Mouse (Mus musculus) embryonic facial prominence, embryonic 11.5 days (tissue): ENCODE results near the gene Olfr764-ps1. TPM values are rescaled to one million over a fixed set of nuclear protein-coding genes. Genes with fewer than 3 reads are reported as not detected.
"Not testable (repeated sequence)": the region's sequence is repeated elsewhere in the genome, so short reads cannot be mapped to it uniquely, and the experiment has no call there.

Source experiments
- ATAC-seq: fragments of 200-750 bp; cut with Nextera tagmentation; replicated peaks from 2 replicates; pipeline ENCODE4 v1.8.0; 2017; ENCODE audit warnings: low read depth; ENCODE audit not compliant: insufficient number of reproducible peaks, low FRiP score, low TSS enrichment
- DNase-seq: peaks from one replicate; pipeline ENCODE4 v3.0.0-alpha.2; 2015; ENCODE audit warnings: low spot score
- H3K27ac ChIP-seq: fragments of 300-500 bp; sonication (generic); replicated peaks from 2 replicates; pipeline ENCODE4 v1.5.1; 2014; ENCODE audit warnings: mild to moderate bottlenecking, low read depth, low read length, control low read depth
- H3K27me3 ChIP-seq: fragments of 300-500 bp; sonication (generic); 2 replicates; pipeline ENCODE4 v1.6.1; 2014; ENCODE audit warnings: mild to moderate bottlenecking, low read length, moderate library complexity, mixed read lengths; ENCODE audit not compliant: control insufficient read depth, insufficient read depth
- H3K36me3 ChIP-seq: fragments of 300-500 bp; sonication (generic); replicated peaks from 2 replicates; pipeline ENCODE4 v1.6.1; 2014; ENCODE audit warnings: low read depth, mild to moderate bottlenecking, low read length, moderate library complexity, mixed read lengths; ENCODE audit not compliant: control insufficient read depth, insufficient read depth
- H3K4me1 ChIP-seq: fragments of 300-500 bp; sonication (generic); 2 replicates; pipeline ENCODE4 v1.6.1; 2014; ENCODE audit warnings: low read length, mixed read lengths; ENCODE audit not compliant: control insufficient read depth, insufficient read depth
- H3K4me2 ChIP-seq: fragments of 300-500 bp; sonication (generic); 2 replicates; pipeline ENCODE4 v1.6.1; 2014; ENCODE audit warnings: low read depth, mild to moderate bottlenecking, control low read depth, low read length, moderate library complexity
- H3K4me3 ChIP-seq: fragments of 300-500 bp; sonication (generic); 2 replicates; pipeline ENCODE4 v1.5.1; 2014; ENCODE audit warnings: low read depth, low read length, control low read depth
- H3K9ac ChIP-seq: fragments of 300-500 bp; sonication (generic); replicated peaks from 2 replicates; pipeline ENCODE4 v1.6.1; 2014; ENCODE audit warnings: mild to moderate bottlenecking, control low read depth, low read length
- H3K9me3 ChIP-seq: fragments of 300-500 bp; sonication (generic); replicated peaks from 2 replicates; pipeline ENCODE4 v1.6.1; 2016; ENCODE audit warnings: mild to moderate bottlenecking, low read length, inconsistent platforms, mixed read lengths; ENCODE audit not compliant: control insufficient read depth
- WGBS: fragments of 180-500 bp; shearing (Covaris S2); extraction: QIAGEN DNeasy Blood & Tissue Kit; methylation state at CpG from one replicate; pipeline ENCODE4 v1.1.7; 2014; 5-methylcytosine and 5-hydroxymethylcytosine counted together
- polyA plus RNA-seq: library from polyadenylated mRNA; unstranded; fragments of >200 nt; fragmentation: Nextera tagmentation; extraction: Ambion mirVana; gene quantifications from 2 replicates; pipeline ENCODE4 v1.2.1, GENCODE M21; 2014

The Olfr764-ps1 gene
- polyA plus RNA-seq, 1 experiment from 2014 or later = not detected

DNA sequence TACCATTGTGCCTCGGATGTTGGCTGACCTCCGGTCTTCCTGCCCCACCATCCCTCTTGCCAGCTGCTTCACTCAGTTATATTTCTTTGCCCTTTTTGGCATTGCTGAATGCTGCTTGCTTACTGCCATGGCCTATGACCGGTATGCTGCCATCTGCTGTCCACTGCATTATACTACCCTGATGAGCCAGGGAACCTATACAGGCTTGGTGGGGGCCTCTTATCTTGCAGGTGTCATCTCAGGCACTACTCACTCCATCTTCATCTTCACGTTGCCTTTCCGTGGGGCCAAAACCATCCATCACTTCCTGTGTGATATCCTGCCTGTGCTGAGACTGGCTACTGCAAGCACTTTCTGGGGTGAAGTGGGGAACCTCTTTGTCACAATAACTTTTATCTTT lies 28.2 kb downstream of the Olfr764-ps1 start:
- H3K4me2 ChIP-seq, H3K9me3 ChIP-seq, H3K36me3 ChIP-seq, H3K27ac ChIP-seq, H3K4me3 ChIP-seq, H3K9ac ChIP-seq, H3K27me3 ChIP-seq, H3K4me1 ChIP-seq, DNase-seq: not testable (repeated sequence)
- WGBS = 43% methylated on average over 1 of the region's 5 CpGs
- 0 out of 2 replicates have a peak, but pooled peaks have one; percentile 25 for ATAC-seq

DNA sequence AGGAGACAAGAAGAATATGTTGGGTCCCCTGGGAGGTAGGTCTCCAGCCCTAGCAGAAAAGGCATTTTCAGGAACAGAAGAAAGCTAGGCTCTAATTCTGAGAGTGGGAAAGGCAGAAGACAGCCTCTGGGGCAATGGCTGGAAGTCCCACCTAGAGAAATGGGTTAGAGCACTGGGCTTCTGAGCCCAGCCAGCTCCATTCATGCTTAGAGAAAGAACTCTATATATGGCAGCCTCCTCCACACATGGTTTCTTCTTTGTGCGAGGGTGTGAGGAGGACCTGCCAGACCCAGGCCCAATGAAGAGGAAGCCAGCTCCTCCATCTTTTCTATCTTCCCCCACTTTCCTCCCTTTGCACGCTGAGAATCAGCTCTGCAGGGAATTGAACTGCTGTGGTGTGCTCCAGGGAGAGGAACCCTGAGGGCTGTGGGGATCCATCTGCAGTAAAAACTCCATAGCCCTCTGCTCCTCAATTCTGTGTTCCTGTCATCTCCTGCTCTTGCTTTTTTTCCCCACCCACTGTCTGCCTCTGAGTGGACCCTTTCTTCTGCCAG lies 29.3 kb downstream of the Olfr764-ps1 start, which contains the start of gene Olfr763:
Olfr763 (plus strand) TSS at position 504 of the 554 bp plus-strand sequence.
- ATAC-seq (no peak), DNase-seq (no peak)
- no peak within 1 kb of the TSS for H3K9ac ChIP-seq
- H3K4me3 ChIP-seq = no peak within 1 kb of the TSS
- no peak within 1 kb of the TSS for H3K4me2 ChIP-seq
- 68% methylated on average over 2 of the region's 2 CpGs for WGBS
- no peaks in the 10 kb centered on the region for H3K27me3 ChIP-seq
- no peak within 1 kb of the TSS for H3K27ac ChIP-seq
- H3K4me1 ChIP-seq = no peaks in the 10 kb centered on the region
- no peaks in the 10 kb centered on the region for H3K9me3 ChIP-seq
- no peaks in the 10 kb centered on the region for H3K36me3 ChIP-seq

- no peaks in the 10 kb centered on the region for H3K4me1 ChIP-seq
Measured at GRCm38 (mm10) chr10:129004032-129004920, 35.4 kb downstream of the Olfr764-ps1 start.

DNA sequence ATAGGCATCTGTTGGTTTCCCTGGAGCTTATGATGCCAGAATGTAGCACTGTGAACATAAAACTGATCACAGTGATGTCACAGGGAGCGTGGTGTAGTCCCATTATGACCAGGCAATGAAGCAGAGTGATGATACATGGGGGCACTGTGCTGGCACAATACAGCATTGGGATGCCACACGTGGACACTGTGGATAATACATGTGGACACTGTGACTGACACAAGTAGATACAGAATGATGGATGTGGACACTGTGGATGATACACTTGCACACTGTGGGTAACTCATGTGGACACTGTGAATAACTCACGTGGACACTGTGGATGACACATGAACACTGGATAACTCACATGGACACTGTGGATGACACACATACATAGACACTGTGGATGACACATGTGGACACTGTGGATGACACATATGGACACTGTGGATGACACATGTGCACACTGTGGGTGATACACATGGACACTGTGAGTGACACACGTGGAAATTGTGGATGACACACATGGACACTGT lies 43.1 kb downstream of the Olfr764-ps1 start:
- ATAC-seq = 0 out of 2 replicates have a peak, but pooled peaks have one; percentile 48
- no peak overlapping the region for H3K4me2 ChIP-seq
- no peak overlapping the region for H3K9ac ChIP-seq
- H3K27ac ChIP-seq = no peak overlapping the region
- H3K27me3 ChIP-seq = no peaks in the 10 kb centered on the region
- WGBS = 75% methylated on average over 4 of the region's 4 CpGs
- no peak for DNase-seq
- no peaks in the 10 kb centered on the region for H3K9me3 ChIP-seq
- no peaks in the 10 kb centered on the region for H3K4me1 ChIP-seq
- no peak overlapping the region for H3K4me3 ChIP-seq
- H3K36me3 ChIP-seq = no peaks in the 10 kb centered on the region

More at GRCm38 (mm10) chr10:129004032-129004920, 35.4 kb downstream of the Olfr764-ps1 start:
- no peak for ATAC-seq
- Histone ChIP-seq H3K27me3 (no peaks in the 10 kb centered on the region), H3K4me2 (no peak overlapping the region), H3K36me3 (no peaks in the 10 kb centered on the region), H3K9me3 (no peaks in the 10 kb centered on the region), H3K9ac (no peak overlapping the region), H3K4me3 (no peak overlapping the region), H3K27ac (no peak overlapping the region)
- 78% methylated on average over 14 of the region's 14 CpGs for WGBS
- DNase-seq = no peak

GRCm38 (mm10) chr10:128995796-128996195 lies 43.9 kb downstream of the Olfr764-ps1 start:
- 86% methylated on average over 1 of the region's 1 CpGs for WGBS
- no peak overlapping the region for H3K27ac ChIP-seq
- no peaks in the 10 kb centered on the region for H3K27me3 ChIP-seq
- no peak overlapping the region for H3K4me3 ChIP-seq
- H3K36me3 ChIP-seq = no peaks in the 10 kb centered on the region
- no peak overlapping the region for H3K4me2 ChIP-seq
- no peak overlapping the region for H3K9ac ChIP-seq
- no peak for ATAC-seq
- no peak for DNase-seq
- H3K9me3 ChIP-seq = no peaks in the 10 kb centered on the region
- no peaks in the 10 kb centered on the region for H3K4me1 ChIP-seq

DNA sequence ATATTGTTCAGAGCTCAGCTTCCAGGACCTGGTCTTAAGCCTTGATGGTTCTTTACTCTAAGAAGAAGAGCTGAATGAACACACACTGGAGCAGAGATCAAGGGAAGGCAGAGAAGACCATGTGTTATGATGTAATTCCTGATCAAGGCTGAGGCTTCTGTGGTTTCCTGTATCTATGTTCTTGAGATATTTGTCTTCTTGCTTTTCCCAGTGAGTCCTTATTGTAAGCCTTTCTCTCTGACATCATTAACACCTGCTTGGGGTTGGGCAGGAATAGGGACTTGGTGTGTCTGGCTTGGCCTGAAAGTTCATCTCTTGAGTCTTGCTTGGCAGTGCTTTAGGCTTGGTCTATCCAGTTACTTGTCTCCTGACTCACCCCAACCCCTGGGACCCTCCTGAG lies 48.7 kb downstream of the Olfr764-ps1 start:
- ATAC-seq = no peak
- Histone ChIP-seq H3K27ac (no peak overlapping the region), H3K4me1 (no peaks in the 10 kb centered on the region)

GRCm38 (mm10) chr10:128990129-128990850 lies 49.4 kb downstream of the Olfr764-ps1 start:
- WGBS = 75% methylated on average over 7 of the region's 10 CpGs
- H3K27ac ChIP-seq, DNase-seq, H3K9me3 ChIP-seq, H3K27me3 ChIP-seq, H3K4me3 ChIP-seq, H3K36me3 ChIP-seq, H3K9ac ChIP-seq, H3K4me2 ChIP-seq, H3K4me1 ChIP-seq: not testable (repeated sequence)
- 0 out of 2 replicates have a peak, but pooled peaks have one; percentile 60 for ATAC-seq

More for the DNA sequence above, 48.7 kb downstream of the Olfr764-ps1 start:
- Histone ChIP-seq H3K27me3 (no peaks in the 10 kb centered on the region), H3K36me3 (no peaks in the 10 kb centered on the region), H3K9ac (no peak overlapping the region), H3K4me2 (no peak overlapping the region), H3K4me3 (no peak overlapping the region), H3K9me3 (no peaks in the 10 kb centered on the region)
- no peak for DNase-seq
